In the genomic region with DNA sequence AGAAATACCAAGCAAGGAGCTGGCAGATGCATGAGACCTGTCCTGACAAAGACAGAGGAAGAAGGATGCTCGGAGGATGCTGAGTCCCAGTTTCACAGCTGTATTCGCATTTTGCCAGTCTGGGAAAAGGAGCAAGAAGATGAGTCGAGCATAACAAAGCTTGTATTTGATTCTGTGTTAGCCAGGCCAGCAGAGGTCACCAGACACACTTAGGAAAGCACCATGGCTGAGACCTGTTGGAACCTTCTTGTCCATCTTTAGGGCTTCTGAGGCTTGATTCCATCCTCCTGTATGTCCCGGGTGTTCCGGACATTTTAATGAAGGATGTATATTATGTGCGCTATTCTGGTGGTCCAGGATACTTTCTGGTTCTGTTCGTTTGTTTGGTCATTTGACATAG, we compare ENCODE assay signal across 16 mouse cellular contexts. TPM values are rescaled to one million over a fixed set of nuclear protein-coding genes. Genes with fewer than 3 reads are reported as not detected.
DNase-seq lines count a peak whose midpoint lies in the region; ATAC-seq and TF ChIP-seq lines count a peak whose summit lies in the region.
"Had no signal": no experiment of that assay in that cellular context is flagged by ENCODE, and none has a peak within 500 bp of the region (broad histone marks: within the 10 kb centered on the region; RNA-seq: fewer than 3 reads in every experiment).

No protein-coding gene starts in this region.

- TF ChIP-seq CTCF in cerebellum, adult 2 months (IDR thresholded peaks at IDR 0.05; ENCODE audit: borderline replicate concordance, insufficient read depth, low read depth, low read length), result peak; percentile 39; the same call in 1 of the 2 replicates
- peak; percentile 59 for TF ChIP-seq CTCF in layer of hippocampus, adult 2 months (conservative IDR thresholded peaks at IDR 0.05)

- no peaks in the 10 kb centered on the region for H3K4me1 ChIP-seq in cerebellum, adult 2 months (ENCODE audit: control insufficient read depth, insufficient read depth, low read length)
- H3K4me1 ChIP-seq: forebrain, embryonic 12.5 days; liver, embryonic 13.5 days had no signal

- TF ChIP-seq POLR2A in cerebellum, adult 2 months (IDR thresholded peaks at IDR 0.05; ENCODE audit: borderline replicate concordance, insufficient read depth, low read length), result no peak

- H3K27ac ChIP-seq in cerebellum, adult 2 months (ENCODE audit: insufficient read depth, low read length), result no peak overlapping the region
- no peak overlapping the region for H3K27ac ChIP-seq in layer of hippocampus, adult 2 months
- H3K27ac ChIP-seq: forebrain, embryonic 12.5 days; liver, embryonic 13.5 days had no signal

- no peak for ATAC-seq in cerebellum, adult (ENCODE audit: insufficient number of reproducible peaks, low FRiP score, low TSS enrichment)
- ATAC-seq: hindbrain, embryonic 16.5 days; midbrain, embryonic 16.5 days had no signal

- H3K27me3 ChIP-seq in cerebellum, adult 2 months (ENCODE audit: control insufficient read depth, insufficient read depth, low read length), result no peaks in the 10 kb centered on the region
- H3K27me3 ChIP-seq: forebrain, embryonic 12.5 days; liver, embryonic 13.5 days had no signal

- no peak overlapping the region for H3K4me3 ChIP-seq in cerebellum, adult 2 months (replicated peaks; ENCODE audit: insufficient read depth, low read depth, low read length)
- H3K4me3 ChIP-seq in layer of hippocampus, adult 2 months, result no peak overlapping the region
- H3K4me3 ChIP-seq: forebrain, embryonic 12.5 days; liver, embryonic 13.5 days had no signal

- 74% methylated on average over 7 of the region's 7 CpGs for WGBS in cerebellum, adult 2 months

- DNase-seq in cerebellum, adult 2 months, result no peak
- no peak for DNase-seq in layer of hippocampus, adult 2 months (ENCODE audit: low spot score in 2 of 2)
- DNase-seq in layer of hippocampus, adult 8-10 months (ENCODE audit: low spot score in 2 of 2), result no peak
- DNase-seq in urinary bladder, postnatal 36 days (ENCODE audit: low spot score in 2 of 2), result peak; percentile 37 to 38
- no peak for DNase-seq in urinary bladder, postnatal 4 days (ENCODE audit: low spot score in 2 of 2)
- DNase-seq in thymus, postnatal 4 days, result peak; percentile 45
- DNase-seq in right cerebral cortex, adult 2 months (ENCODE audit: low spot score in 2 of 2), result no peak
- DNase-seq: B cell, adult 2 months; heart, adult 11 months; layer of hippocampus, postnatal 36 days; liver, embryonic 13.5 days; spleen, adult 18-20 months had no signal

RNA-seq across cellular contexts. Expression of a gene that starts 4.3 kb away (rescaled TPM):
- polyA plus RNA-seq in cerebellum, adult 2 months (2012; rRNA removed), result 0.05 and 0.08 TPM in 2 replicates
- total RNA-seq in layer of hippocampus, adult 2 months (2021), result under 1 TPM; 0.12 to 0.13 TPM
- under 1 TPM in 3 of 4 experiments, not detected in 1; 0.16 to 0.18 (median 0.16) TPM for total RNA-seq in layer of hippocampus, adult 8-10 months (2022)
- polyA plus RNA-seq: forebrain, embryonic 12.5 days had no signal

RNA-seq across cellular contexts. Expression of a gene that starts 30.5 kb away (rescaled TPM):
- polyA plus RNA-seq in cerebellum, adult 2 months (2012; rRNA removed), result 1,547 and 1,570 TPM in 2 replicates
- total RNA-seq in layer of hippocampus, adult 2 months (2021), result 100 to 1,000 TPM; 540 to 581 TPM
- 100 to 1,000 TPM; 561 to 645 (median 604) TPM for total RNA-seq in layer of hippocampus, adult 8-10 months (2022)

Comparison
In these comparisons a context has a peak if more than half of its experiments do, and no peak if none do; other contexts are left out.
1. DNase-seq: peak in urinary bladder, postnatal 36 days (2 of 2) and thymus, postnatal 4 days (single experiment); none in cerebellum, adult 2 months (0 of 2), layer of hippocampus, adult 2 months (0 of 2), layer of hippocampus, adult 8-10 months (0 of 2), urinary bladder, postnatal 4 days (0 of 2) and right cerebral cortex, adult 2 months (0 of 2).